Mouse (Mus musculus): ENCODE results near the gene Ccdc6. TPM values are rescaled to one million over a fixed set of nuclear protein-coding genes. Genes with fewer than 3 reads are reported as not detected.

Gene Ccdc6
- total RNA-seq, 4 experiments from 2014 or later, result 49.7 to 63.4 (median 59.8) TPM

DNA sequence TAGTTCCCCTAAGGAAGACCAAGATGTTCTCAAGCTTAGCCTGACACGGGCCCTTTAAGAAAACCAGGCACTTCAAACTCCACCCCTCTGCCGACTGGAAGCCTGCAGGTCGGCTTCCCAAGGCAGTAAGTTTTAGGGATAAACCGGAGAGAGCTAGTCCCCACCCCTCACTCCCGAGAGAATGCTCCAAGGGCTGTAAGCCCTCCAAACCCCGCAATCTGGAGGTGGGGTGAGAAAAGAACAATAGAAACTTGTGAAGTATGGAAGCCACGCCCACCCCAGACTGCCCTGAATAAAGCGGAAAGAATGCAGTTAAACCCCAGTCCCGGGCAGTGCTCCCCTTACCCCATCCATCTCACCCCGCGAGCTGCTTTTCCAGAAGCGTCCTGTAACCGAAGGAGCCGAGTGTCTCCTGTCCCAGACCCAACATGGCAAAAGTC, 1.9 kb upstream of the Ccdc6 start:
- DNase-seq, result peak; percentile 57

DNA sequence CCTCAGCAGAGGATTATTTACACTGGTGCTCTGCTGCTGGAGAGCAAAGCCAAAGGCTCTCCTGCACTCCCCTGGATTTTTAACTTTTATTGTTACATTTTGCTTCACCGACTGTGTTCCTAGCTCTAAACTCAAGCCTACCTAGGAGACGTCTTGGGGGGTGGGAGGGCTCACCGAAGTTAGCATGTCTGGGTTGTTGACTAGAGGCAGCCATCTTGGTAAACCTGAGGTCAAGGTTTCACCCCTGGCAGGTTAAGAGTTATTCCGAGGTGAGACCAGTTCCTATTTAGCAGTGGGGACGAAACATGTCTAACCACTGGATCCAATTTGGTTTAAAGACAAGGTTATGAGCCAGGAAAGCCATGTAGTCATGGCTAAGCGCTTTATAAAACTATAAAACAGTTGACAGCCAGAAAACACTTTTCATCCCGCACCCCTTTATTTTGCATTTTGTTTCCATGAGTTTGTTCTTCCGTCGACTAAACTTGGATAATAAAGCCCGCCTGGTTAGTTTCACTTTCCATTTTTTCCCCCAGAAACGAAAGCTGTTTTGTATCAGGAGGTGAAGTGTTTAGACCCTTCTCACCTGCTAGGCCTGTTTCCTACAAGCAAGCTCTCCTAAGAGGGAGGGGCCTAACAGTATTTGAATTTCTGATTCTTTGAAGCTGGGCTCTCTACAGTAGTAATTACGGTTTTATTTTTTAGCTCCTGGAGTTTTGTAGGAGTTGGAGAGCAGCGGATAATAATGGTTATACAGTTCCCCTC, 1.2 kb upstream of the Ccdc6 start:
- no peak for DNase-seq

DNA sequence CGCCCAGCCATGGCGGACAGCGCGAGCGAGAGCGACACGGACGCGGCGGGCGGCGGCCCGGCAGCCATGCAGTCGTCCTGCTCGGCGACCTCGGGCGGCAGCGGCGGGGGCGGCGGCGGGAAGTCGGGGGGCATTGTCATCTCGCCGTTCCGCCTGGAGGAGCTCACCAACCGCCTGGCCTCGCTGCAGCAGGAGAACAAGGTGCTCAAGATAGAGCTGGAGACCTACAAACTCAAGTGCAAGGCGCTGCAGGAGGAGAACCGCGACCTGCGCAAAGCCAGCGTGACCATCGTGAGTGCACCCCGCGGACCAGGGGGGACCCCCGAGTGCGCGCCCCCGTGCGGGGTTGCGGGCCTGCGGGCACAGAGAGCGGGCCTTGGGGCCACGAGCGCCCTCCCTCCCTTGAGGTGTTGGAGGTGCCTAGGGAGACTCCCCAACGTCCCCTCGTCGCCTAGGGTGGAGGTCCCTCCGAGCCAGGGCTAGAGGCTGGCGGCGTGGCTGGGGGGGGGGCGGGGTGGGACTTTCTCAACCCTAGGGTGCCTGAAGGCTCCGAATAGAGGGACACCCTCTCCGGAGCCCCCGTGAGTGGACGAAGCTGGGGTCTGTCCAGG, 475 bp downstream of the Ccdc6 start:
- no peak for DNase-seq

GRCm38 (mm10) chr10:70097911-70098569, 1.1 kb downstream of the Ccdc6 start:
- DNase-seq, result no peak

GRCm38 (mm10) chr10:70098626-70099025, 1.7 kb downstream of the Ccdc6 start:
- DNase-seq, result no peak

GRCm38 (mm10) chr10:70099052-70099451, 2.1 kb downstream of the Ccdc6 start:
- no peak for DNase-seq

DNA sequence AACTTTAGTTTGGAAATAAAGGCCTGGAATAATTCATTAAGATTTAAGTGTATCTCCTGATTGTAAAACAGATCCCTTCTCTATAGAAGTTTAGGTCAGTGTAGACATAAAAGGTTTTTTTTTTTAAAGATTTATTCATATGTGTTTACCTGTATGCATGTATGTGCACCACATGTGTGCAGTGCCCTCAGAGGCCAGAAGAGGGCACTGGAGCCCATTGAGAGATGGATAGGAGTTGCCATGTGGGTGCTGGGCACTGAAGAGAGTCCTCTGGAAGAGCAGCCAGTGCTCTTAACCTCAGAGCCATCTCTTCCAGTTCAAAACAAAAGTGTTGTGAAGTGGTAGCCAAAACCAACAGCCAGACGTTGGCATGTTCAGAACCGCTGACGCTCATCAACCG, 5.2 kb downstream of the Ccdc6 start:
- no peak for DNase-seq

GRCm38 (mm10) chr10:70108016-70108415, 11.1 kb downstream of the Ccdc6 start:
- DNase-seq, result no peak

GRCm38 (mm10) chr10:70109974-70110373, 13.1 kb downstream of the Ccdc6 start:
- no peak for DNase-seq

DNA sequence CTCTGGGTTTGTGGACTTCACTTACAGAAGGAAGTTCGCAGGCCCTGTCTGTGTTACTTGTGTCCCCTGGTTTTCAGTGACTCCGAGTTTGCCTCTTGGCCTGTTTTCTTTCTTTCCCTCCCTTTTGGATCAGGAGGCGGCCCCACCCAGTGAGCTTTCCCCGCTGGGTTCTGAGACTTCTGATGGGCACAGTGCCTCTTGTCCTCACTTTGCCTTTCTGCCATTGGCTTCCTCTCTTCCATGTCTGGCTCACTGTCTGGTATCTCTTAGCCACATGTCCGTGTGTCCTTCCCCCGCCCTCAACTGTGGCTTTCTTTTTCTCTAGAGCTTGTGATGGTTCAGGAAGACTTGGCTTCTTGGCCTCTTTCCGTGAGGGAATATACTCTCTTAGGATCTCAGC, 13.9 kb downstream of the Ccdc6 start:
- DNase-seq, result no peak

- DNase-seq, result no peak
Observed at GRCm38 (mm10) chr10:70111643-70112042, 14.7 kb downstream of the Ccdc6 start.

DNA sequence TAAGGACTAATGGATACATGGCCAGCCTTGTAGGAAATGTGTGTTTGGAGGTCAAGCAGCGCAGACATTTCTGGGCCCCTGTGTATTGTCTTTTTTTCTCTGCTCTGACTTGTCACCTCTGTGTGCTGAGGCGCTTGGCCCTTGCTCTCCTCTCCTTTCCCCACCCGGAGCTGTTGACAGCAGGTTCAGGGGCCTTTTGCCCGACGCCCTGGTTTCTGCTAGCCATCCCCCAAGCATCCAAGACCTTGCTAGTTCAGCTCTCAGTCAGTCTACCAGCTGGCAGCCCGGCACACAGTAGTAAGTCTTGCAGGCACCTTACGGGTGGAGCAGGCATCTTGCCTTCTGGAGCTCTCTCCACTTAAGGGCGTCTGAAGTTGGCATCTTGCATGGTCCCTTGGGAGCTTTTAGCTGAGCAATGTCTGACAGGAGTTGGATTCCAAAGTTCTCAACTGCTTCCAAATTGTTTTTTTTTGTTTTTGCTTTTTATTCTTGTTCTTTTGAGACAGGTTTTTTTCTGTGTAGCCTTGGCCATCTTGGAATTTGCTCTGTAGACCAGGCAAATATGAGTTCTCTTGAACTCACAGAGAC, 17.2 kb downstream of the Ccdc6 start:
- DNase-seq, result no peak

- no peak for DNase-seq
Observed at GRCm38 (mm10) chr10:70116454-70116853, 19.5 kb downstream of the Ccdc6 start.

DNA sequence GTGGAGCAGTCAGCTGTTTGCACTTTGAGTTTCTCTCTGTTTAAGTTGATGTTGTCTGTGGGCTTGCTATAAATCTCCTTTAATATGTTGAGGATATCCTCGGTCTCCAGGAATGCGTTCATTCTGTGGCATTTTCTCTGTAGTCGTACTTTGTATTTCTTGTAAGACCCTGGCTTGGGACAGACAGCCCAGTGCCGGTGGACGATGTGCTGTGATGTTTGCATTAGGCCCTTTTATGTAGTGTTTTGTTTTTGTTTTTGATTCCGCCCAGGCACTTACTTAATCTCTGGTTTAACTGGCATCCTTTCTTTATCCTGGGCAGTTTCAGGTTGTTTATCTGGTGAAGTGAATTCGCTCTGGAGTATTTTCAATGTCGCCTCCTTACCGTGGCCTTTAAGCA, 22.5 kb downstream of the Ccdc6 start:
- DNase-seq, result no peak

GRCm38 (mm10) chr10:70119851-70120370, 23.0 kb downstream of the Ccdc6 start:
- no peak for DNase-seq

DNA sequence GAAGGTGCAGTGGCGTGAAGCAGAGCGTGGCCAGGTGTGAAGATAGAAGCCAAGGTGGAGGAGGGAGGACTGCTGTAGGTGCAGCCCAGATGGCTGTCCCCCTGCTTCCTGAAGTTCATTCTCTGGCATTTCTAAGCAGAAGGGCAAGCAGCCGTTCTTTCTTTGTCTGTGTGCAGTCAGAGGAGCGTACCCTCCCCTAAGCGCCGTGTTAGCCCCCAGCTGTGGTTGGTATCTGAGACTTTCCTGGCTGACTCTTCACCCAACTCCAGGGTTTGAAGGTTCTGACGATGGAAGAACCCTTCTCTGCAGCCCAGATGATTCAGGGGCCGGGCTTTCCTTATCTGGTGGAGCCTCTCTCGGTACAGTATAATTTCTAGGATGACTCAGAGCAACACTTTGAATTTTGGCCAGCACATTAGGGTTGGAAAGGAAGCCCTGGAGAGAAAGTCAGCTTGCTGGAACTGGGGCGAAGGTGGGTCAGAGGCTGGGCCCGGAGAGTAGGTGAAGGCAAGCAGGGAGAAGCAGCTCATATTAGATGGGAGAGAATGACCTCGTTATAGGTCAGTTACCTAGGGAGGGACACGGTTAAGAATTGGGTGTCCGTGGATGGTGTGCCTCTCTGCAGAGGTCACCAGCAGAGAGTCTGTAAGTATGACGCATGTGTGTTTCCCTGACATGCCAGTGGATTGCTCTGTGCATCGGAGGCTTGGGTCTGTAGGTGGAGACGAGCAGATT, 23.9 kb downstream of the Ccdc6 start:
- peak; percentile 68 for DNase-seq

DNA sequence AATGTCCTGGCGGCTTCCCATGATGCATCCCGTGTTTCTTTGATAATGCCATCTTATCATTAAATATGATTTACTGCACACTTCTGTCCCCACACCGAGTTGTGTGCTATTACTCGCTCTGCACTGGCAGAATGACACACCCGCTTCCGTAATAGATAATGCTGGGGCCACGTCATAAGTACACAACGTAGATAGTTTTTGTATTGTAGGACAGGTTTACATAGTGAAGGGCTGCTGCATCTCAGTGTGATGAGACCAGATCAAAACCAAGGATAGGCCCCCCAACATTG, 24.4 kb downstream of the Ccdc6 start:
- DNase-seq, result peak; percentile 18

- peak; percentile 39 for DNase-seq
Observed at GRCm38 (mm10) chr10:70123454-70123853, 26.5 kb downstream of the Ccdc6 start.

GRCm38 (mm10) chr10:70125491-70125890, 28.6 kb downstream of the Ccdc6 start:
- DNase-seq, result no peak

DNA sequence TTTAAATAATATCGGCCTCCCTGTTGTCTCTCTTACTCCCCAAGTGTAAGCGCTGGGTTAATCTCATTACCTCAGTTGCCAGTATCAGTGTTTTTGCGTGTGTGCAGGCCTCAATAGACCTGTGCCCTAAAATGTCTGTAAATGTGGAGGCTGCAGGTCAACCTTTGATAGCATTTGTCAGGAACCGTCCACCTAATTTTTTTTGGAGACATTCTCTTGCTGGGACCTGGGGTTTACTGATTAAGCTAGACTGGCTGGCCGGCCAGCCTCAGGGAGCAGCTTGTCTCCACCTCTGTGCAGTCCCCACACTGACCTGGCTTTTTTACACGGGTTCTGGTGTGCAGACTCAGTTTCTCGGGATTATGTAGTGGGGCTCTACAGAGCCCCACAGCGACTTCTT, 30.4 kb downstream of the Ccdc6 start:
- no peak for DNase-seq

DNA sequence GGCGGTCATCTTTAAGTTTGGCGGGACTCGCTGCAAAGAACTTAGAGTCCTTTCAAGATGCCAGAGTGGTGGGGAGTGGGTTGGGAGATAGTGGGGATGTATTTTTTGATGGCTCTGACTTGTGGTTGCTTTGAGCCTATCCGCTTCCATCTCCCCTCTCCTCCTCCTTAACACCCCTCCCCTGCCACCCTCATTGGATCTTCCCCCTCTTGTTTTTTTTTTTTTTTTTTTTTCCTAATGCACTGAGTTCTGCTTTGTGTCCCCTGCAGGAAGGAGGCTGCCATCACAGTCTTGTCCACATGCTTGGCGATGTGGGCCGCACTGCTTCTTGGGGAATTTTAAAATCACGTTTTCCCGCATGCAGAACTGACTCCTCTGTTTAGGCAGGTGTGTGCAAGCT, 31.5 kb downstream of the Ccdc6 start:
- DNase-seq, result no peak

DNA sequence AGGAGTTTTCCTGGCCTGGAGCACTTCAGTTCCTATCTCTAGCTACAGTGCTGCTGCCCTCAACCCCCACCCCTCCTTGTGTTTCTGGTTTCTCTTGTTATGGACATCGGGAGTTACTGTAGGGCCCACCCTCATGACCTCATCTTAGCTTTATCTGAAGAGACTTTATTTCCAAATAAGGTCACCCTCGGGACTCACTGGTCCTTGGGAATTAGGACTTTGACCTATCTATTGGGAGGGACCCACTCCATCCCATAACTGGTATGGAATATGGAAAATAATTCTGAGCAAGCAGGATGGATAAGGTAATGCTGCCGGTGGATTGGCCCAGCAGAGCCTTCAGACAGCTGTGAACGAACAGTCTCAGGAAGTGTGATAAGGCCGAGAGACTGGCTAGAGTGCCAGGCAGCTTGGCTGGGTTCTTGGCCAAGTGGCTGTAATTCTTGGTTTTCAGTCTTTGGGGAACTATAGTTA, 35.2 kb downstream of the Ccdc6 start:
- no peak for DNase-seq
